Mouse (Mus musculus): ENCODE measurements around the gene Rpl29.

DNA sequence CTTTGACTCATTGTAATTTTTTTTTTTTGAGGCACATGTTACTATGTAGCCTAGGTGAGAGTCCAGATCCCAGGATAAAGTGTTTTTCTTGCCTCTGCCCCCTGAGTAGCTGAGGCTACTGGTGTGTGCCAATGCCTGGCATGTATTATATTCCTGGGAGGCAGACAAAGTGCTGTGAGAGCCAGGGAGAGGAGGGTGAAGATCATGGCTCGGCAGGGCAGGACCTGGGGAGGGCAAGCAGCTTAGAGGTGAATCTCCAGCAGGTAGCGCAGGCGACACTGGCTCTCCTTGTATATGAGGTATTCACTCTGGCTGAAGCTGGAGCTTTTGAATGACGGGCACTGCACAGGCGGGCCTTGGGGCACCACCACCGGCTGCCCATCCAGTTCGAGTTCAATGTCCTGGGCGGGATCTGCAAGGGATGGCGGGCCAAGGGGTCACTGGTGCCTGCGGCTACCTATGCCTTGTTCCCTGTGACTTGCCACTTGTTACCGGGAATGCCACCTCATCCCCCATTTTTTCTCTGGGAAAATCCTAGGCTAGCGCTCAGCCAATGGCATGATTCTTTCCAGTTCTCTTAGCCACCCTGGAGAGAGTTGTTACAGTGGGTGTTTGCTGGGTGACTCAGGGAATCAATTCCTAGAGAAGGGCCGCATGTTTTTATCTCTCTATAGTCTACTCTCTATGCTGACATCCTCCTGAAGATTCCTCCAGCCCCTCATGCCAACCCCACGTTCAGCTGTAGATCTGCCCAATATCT, 41.9 kb downstream of the Rpl29 start:
- no peak for TF ChIP-seq CTCF (IDR thresholded peaks at IDR 0.05; ENCODE audit: low read depth, low read length)
- no peak for TF ChIP-seq POLR2A (IDR thresholded peaks at IDR 0.05; ENCODE audit: extremely low read depth, insufficient read depth, low read length)

Measured in liver, adult 2 months (tissue).